Mouse (Mus musculus) limb, embryonic 12.5 days (tissue): ENCODE measurements at regions not wholly inside any gene's neighbourhood (a gene's known extent, or its start where the extent isn't known, plus 50 kb on each side); places are given as distances from the start of the nearest gene placed in this dataset.
"Not testable (repeated sequence)": the region's sequence is repeated elsewhere in the genome, so short reads cannot be mapped to it uniquely, and the experiment has no call there.

Experiments
- ATAC-seq: fragments of 200-750 bp; cut with Nextera tagmentation; 2 replicates; pipeline ENCODE4 v1.8.0; 2017; ENCODE audit warnings: low read depth, moderate TSS enrichment; ENCODE audit not compliant: insufficient number of reproducible peaks, insufficient read depth, low FRiP score, low TSS enrichment
- H3K27ac ChIP-seq: fragments of 300-500 bp; sonication (generic); 2 replicates; pipeline ENCODE4 v1.5.1; 2016; ENCODE audit warnings: mild to moderate bottlenecking, moderate library complexity
- H3K27me3 ChIP-seq: fragments of 300-500 bp; sonication (generic); 2 replicates; pipeline ENCODE4 v1.6.1; 2016; ENCODE audit warnings: mild to moderate bottlenecking, moderate library complexity
- H3K36me3 ChIP-seq: fragments of 300-500 bp; sonication (generic); 2 replicates; pipeline ENCODE4 v1.6.1; 2016; ENCODE audit warnings: mild to moderate bottlenecking, moderate library complexity
- H3K4me1 ChIP-seq: fragments of 300-500 bp; sonication (generic); replicated peaks from 2 replicates; pipeline ENCODE4 v1.6.1; 2016
- H3K4me2 ChIP-seq: fragments of 300-500 bp; sonication (generic); 2 replicates; pipeline ENCODE4 v1.6.1; 2016; ENCODE audit warnings: mild to moderate bottlenecking, moderate library complexity
- H3K4me3 ChIP-seq: fragments of 300-500 bp; sonication (generic); replicated peaks from 2 replicates; pipeline ENCODE4 v1.5.1; 2016; ENCODE audit warnings: mild to moderate bottlenecking
- H3K9ac ChIP-seq: fragments of 300-500 bp; sonication (generic); replicated peaks from 2 replicates; pipeline ENCODE4 v1.6.1; 2016; ENCODE audit warnings: mild to moderate bottlenecking, moderate library complexity
- H3K9me3 ChIP-seq: fragments of 300-500 bp; sonication (generic); 2 replicates; pipeline ENCODE4 v1.6.1; 2016; ENCODE audit warnings: mild to moderate bottlenecking, moderate library complexity
- WGBS: fragments of 180-500 bp; shearing (Covaris S2); methylation state at CpG from one replicate; pipeline ENCODE4 v1.1.7; 2016; 5-methylcytosine and 5-hydroxymethylcytosine counted together

DNA sequence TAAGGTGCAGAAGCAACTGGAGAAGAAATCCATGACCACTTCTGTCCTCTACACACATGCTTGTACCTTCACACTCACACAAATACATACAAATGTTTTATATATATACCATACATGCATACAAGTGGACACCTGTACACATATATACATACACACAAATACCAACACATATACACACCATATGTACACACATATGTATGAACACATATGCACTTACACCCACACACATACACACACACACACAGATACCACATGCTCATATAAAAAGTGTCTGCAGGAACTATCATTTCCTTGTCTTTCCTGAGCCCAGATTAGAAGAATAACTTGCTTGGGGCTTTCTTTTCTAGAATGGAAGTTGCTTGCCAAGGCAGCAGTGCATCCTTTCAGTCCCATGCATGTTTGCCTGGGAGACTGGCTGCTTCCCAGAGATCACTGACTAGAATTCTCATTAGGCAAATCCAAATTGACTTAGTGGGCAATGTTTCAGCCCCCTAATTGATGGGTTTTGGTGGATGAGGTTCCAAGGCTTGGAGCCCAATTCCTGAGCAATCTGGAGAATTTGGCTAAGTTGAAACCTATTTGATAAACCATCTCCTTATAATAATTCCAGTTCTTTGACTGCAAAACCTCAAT lies 169.2 kb upstream of the Hddc2 start:
- H3K27me3 ChIP-seq: no peaks in the 10 kb centered on the region
- no peaks in the 10 kb centered on the region for H3K9me3 ChIP-seq
- H3K4me1 ChIP-seq: no peaks in the 10 kb centered on the region
- H3K27ac ChIP-seq: no peak overlapping the region
- ATAC-seq: no peak
- no peak overlapping the region for H3K4me3 ChIP-seq
- no peak overlapping the region for H3K4me2 ChIP-seq
- no peak overlapping the region for H3K9ac ChIP-seq
- no peaks in the 10 kb centered on the region for H3K36me3 ChIP-seq

DNA sequence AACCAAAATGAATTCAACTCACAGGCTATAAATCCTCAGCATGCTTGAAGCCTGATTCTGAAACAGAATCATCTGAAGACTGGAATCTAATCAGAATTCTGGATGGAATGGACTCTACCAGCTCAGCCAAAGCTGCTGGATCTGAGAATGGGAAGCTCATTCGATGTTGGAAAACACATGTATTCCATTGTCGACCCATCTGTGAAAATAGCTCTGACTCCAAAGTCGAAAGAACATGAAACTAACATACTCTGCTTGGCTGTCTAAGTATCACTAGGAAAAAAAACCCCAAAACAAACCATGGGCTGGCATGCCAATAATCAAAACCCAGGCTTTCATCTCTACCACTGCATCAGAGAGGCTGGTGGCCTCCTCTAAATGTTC lies 168.7 kb upstream of the Hddc2 start:
- 78% methylated on average over 3 of the region's 3 CpGs for WGBS
- no peak overlapping the region for H3K27ac ChIP-seq
- no peak for ATAC-seq
- no peak overlapping the region for H3K4me2 ChIP-seq
- H3K4me1 ChIP-seq: no peaks in the 10 kb centered on the region
- H3K9me3 ChIP-seq: no peaks in the 10 kb centered on the region
- no peaks in the 10 kb centered on the region for H3K27me3 ChIP-seq
- no peak overlapping the region for H3K9ac ChIP-seq
- H3K4me3 ChIP-seq: no peak overlapping the region
- no peaks in the 10 kb centered on the region for H3K36me3 ChIP-seq

DNA sequence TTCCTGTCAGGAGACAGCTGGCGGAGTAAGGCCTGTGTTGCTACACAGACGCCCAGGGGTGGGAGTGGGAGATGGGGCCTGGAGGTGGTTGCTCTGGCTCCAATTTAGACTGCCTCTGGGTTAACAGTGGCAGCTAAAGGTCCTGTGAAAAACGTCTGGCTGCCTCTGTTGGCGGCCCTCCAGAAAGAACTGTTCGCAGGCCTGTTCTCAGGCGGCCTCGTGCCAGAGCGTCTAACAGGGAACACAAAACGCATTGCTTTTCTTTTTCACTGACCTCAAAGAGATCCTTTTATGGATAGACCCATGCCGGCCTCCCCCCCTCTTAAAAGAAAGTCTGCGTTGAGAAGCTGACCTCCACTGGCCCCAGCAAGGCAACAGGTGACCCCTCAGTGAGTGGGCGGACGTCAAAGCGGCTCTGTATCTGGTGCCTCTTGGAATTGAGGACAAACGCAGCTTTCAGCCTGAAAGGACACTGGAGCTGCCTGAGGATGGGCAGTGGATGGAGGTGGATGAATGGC lies 140.0 kb upstream of the Hddc2 start:
- Histone ChIP-seq H3K9ac (no peak overlapping the region; the same call in 1 of the 2 replicates), H3K27ac (peak overlapping the region; percentile 85), H3K4me3 (no peak overlapping the region), H3K4me2 (no peak overlapping the region), H3K9me3 (no peaks in the 10 kb centered on the region), H3K36me3 (no peaks in the 10 kb centered on the region), H3K4me1 (peaks cover 18% of the 10 kb centered on the region), H3K27me3 (no peaks in the 10 kb centered on the region)
- ATAC-seq: peak; percentile 83
- WGBS: 31% methylated on average over 15 of the region's 15 CpGs

DNA sequence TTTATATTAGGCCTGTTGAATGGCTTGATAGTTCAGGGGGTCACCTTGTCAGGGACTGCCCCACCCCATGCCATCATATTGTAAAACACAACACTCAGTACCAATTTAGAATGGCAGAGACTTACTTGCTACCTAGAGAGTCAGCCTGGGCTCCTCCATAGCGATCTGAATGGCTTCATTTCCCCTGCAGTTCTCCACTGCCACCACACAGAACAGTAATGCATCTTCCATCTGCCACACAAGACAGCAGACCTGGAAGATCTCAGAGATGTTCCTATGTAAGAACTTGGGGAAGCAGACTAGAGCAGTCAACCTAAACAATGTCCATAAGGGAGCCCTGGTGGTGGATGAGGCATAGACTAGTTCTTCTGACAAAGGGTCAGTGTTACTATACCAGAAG lies 123.6 kb upstream of the Hddc2 start:
- Histone ChIP-seq H3K27ac (no peak overlapping the region), H3K9ac (no peak overlapping the region), H3K4me2 (no peak overlapping the region), H3K9me3 (no peaks in the 10 kb centered on the region), H3K36me3 (no peaks in the 10 kb centered on the region), H3K4me1 (no peaks in the 10 kb centered on the region; the same call in 1 of the 2 replicates), H3K27me3 (no peaks in the 10 kb centered on the region), H3K4me3 (no peak overlapping the region)
- WGBS: 35% methylated on average over 1 of the region's 1 CpGs
- no peak for ATAC-seq

DNA sequence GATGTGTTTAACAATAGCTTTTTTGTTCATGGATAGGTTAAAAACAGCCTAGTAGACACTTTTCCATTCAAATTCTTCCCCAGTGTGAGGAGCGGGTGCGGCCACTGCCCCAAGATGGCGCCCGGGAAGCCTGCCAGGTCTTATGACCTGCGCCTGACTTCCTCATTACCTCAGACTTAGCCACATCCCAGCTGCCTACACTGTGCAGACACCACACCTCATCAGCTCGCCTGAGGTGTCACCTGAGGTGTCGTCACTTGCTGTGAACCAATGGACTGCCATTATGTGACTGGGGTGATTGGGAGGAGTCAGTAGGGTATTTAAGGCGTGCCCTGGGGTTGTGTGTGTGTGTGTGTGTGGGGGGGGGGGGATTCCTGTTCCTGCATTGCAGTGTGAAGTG lies 101.0 kb upstream of the Hddc2 start:
- H3K4me2 ChIP-seq, H3K27ac ChIP-seq, H3K4me1 ChIP-seq, H3K9me3 ChIP-seq, H3K36me3 ChIP-seq, H3K27me3 ChIP-seq, ATAC-seq, H3K4me3 ChIP-seq, H3K9ac ChIP-seq: not testable (repeated sequence)
- WGBS: 89% methylated on average over 8 of the region's 8 CpGs

DNA sequence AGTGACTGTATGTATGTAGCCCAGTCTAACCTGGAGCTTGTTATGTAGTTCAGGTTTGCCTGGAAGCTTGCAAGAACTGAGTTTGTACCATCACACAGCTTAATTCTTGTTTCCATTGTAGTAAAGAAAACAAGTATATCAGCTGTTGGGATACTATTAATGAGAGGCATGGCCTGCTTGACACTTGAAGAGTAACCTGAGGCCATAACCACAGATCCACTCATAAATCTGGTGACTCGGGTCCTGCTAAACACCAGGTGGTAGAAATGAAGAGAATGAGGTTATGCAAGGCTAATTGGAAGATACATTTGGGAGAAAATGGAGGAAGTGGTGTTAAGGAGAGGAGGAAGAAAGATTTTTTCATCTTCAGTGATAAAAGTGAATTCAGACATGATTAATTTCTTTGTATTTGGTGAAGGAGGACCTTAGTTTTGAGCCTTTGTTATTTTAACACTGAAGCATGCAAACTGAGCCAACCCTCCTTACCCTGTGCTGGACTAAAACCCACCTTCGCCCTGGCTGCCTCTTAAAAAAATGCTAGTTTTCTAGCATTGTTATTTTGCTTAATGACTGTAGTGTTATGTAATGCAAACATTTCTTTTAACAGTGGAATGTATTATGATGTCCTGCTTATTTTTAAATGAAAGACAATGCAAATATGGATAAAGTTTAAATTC lies 100.3 kb upstream of the Hddc2 start:
- Histone ChIP-seq H3K4me2 (no peak overlapping the region), H3K27ac (no peak overlapping the region), H3K9ac (no peak overlapping the region), H3K4me3 (no peak overlapping the region), H3K36me3 (no peaks in the 10 kb centered on the region), H3K9me3 (no peaks in the 10 kb centered on the region), H3K4me1 (no peaks in the 10 kb centered on the region), H3K27me3 (no peaks in the 10 kb centered on the region)
- ATAC-seq: no peak
- WGBS: 41% methylated on average over 2 of the region's 2 CpGs

DNA sequence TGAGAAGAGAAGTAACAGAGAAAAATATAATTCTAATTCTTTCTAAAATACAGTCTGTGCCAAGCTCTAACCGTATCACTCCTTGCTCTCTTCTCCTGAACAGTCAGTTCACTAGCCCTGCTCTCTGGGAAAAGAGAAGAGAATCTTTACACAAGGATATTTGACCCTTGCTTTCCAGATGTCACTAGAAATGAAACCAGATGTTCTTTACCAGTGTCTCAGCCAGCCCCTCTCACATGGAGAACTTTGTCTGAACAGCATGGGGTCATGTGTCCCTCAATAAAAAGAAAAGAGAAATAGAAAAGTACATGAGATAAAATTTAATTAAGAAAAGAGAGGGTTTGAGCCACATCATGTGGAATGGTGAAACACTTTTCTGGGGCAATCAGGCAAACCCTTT lies 91.3 kb upstream of the Hddc2 start:
- Histone ChIP-seq H3K4me2 (no peak overlapping the region), H3K4me1 (no peaks in the 10 kb centered on the region), H3K27me3 (no peaks in the 10 kb centered on the region), H3K9me3 (no peaks in the 10 kb centered on the region), H3K27ac (no peak overlapping the region), H3K4me3 (no peak overlapping the region), H3K36me3 (no peaks in the 10 kb centered on the region), H3K9ac (no peak overlapping the region)
- ATAC-seq: no peak
- WGBS: 12% methylated on average over 1 of the region's 1 CpGs

DNA sequence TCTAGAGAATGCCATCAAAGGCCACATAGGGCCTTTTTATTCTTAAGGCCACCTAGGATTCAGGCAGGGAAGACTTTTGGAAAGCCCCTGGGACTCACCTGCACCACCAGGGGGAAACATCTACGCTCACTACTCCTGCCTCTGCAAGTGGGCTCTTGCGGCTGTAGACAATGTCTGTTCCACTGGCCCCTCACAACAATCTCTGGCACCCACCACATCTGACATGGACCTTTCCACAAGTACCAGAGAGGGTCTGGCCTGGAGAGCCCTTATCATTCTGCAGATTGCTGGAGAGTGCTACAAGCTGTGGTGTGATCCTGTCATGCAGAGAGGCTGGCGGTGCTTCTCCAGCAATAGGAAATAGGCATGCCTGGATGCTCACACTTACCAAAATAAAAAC lies 84.1 kb upstream of the Hddc2 start:
- no peaks in the 10 kb centered on the region for H3K27me3 ChIP-seq
- H3K4me3 ChIP-seq: no peak overlapping the region
- no peaks in the 10 kb centered on the region for H3K9me3 ChIP-seq
- H3K4me2 ChIP-seq: no peak overlapping the region
- no peaks in the 10 kb centered on the region for H3K4me1 ChIP-seq
- no peaks in the 10 kb centered on the region for H3K36me3 ChIP-seq
- no peak overlapping the region for H3K27ac ChIP-seq
- 90% methylated on average over 3 of the region's 3 CpGs for WGBS
- H3K9ac ChIP-seq: no peak overlapping the region
- ATAC-seq: no peak

DNA sequence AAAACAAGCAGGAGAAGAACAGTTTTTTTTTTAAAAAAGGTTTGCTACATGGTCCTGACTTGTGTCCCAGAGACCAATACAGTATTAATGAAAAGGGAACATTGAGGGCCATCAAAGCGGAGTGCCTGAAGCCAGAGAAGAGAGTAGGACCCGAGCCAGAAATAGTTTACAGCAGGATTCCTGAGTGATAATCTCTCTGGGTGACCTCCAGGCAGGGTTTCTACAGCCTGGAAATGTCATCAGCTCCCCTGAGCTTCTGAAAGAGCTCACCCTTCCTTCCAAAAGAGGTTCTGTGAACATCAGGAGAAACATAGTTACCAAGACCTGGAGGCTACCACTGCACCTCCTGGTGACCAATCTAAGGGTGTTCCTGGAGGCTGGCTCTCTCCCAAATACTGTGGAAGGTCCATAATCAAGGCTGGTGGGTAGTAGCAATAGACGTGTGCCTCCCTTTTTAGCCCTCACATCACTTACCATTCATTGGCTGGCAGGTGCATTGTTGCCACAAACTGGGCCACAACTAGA lies 70.7 kb upstream of the Hddc2 start:
- WGBS: 71% methylated on average over 3 of the region's 3 CpGs
- no peak overlapping the region for H3K27ac ChIP-seq

DNA sequence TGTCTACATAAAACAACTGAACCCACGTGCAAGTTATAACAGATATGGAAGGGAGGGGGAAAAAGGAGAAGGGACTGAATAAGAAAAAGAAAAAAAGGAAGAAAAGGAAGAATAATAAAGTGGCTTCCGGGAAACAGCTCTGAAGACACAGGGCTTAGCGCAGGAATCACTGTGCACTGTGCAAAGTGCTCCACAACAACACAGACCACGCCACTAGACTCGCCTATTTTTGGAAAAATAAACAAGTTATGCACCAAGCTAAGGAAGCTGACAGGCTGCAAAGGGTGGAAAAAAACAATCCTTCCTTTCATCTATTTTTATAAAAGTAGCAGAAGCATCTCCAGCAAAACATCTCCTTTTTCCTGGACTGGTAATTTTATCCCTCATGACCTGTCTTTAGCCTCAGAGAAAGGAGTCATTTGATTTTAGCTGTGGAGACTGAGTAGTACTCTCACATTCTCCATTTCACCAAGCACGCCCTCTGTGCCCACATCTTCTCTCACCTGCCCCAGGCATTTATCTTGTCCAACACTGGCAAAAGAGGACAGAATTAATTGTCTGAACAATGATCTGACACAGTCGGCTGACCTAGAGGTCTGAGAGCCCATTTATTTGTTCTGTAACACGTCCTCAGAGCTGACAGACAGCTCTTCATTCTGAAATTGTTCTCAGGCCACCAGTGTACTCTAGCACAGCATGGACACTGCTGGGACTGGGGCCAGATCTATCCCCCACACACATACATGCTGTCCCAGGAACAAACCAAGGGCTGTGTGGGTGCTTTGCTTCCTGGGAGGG lies 60.4 kb upstream of the Hddc2 start:
- Histone ChIP-seq H3K27ac (no peak overlapping the region), H3K36me3 (no peaks in the 10 kb centered on the region), H3K4me1 (no peaks in the 10 kb centered on the region), H3K27me3 (no peaks in the 10 kb centered on the region), H3K9me3 (no peaks in the 10 kb centered on the region), H3K4me3 (no peak overlapping the region), H3K4me2 (no peak overlapping the region), H3K9ac (no peak overlapping the region)
- 68% methylated on average over 8 of the region's 8 CpGs for WGBS
- ATAC-seq: no peak

More for the DNA sequence above, 70.7 kb upstream of the Hddc2 start:
- Histone ChIP-seq H3K4me2 (no peak overlapping the region), H3K4me3 (no peak overlapping the region), H3K36me3 (no peaks in the 10 kb centered on the region), H3K9ac (no peak overlapping the region), H3K4me1 (no peaks in the 10 kb centered on the region), H3K9me3 (0 out of 2 replicates have a peak, but pooled peaks cover 3% of the 10 kb centered on the region), H3K27me3 (no peaks in the 10 kb centered on the region)
- no peak for ATAC-seq

DNA sequence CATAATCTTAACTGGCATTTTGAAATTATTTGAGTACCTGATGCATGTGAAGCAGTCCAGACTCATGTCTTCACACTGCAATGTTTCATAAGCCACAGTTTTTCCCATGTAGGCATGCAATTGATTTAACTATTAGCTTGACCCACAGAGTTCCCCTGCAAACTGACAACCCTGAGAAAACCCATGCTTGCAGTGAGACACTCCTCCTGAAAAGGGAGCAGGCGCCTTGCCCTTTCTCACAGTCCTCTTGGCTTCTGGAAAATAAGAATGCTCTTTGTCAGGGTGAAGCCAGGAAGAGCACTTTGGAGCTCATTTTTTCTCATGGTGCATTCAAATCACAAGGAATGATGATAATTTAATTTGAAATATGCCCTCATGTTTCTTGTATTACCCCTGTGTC lies 56.2 kb upstream of the Hddc2 start:
- no peak for ATAC-seq
- H3K27ac ChIP-seq: no peak overlapping the region
- H3K9me3 ChIP-seq: no peaks in the 10 kb centered on the region
- H3K27me3 ChIP-seq: no peaks in the 10 kb centered on the region
- no peaks in the 10 kb centered on the region for H3K36me3 ChIP-seq
- no peak overlapping the region for H3K4me2 ChIP-seq
- H3K9ac ChIP-seq: no peak overlapping the region
- WGBS: 64% methylated on average over 1 of the region's 1 CpGs
- H3K4me1 ChIP-seq: no peaks in the 10 kb centered on the region
- no peak overlapping the region for H3K4me3 ChIP-seq
